Mouse (Mus musculus) hindbrain, embryonic 14.5 days (tissue): Measurements from ENCODE around the gene Anks6. TPM values are rescaled to one million over a fixed set of nuclear protein-coding genes. Genes with fewer than 3 reads are reported as not detected.

Experiments used
- ATAC-seq: fragments of 200-750 bp; cut with Nextera tagmentation; 2 replicates; pipeline ENCODE4 v1.8.0; 2017; ENCODE audit warnings: moderate number of reproducible peaks, mild to moderate bottlenecking, moderate TSS enrichment, moderate library complexity; ENCODE audit not compliant: low FRiP score
- DNase-seq: peaks from one replicate; pipeline ENCODE4 v3.0.0-alpha.2; 2015; ENCODE audit warnings: low spot score
- H3K27ac ChIP-seq: fragments of 300-500 bp; sonication (generic); 2 replicates; pipeline ENCODE4 v1.5.1; 2014; ENCODE audit warnings: mild to moderate bottlenecking, moderate library complexity
- H3K27me3 ChIP-seq: fragments of 300-500 bp; sonication (generic); 2 replicates; pipeline ENCODE4 v1.6.1; 2014; ENCODE audit warnings: mild to moderate bottlenecking, low read length, mixed read lengths; ENCODE audit not compliant: control insufficient read depth, insufficient read depth
- H3K36me3 ChIP-seq: fragments of 300-500 bp; sonication (generic); replicated peaks from 2 replicates; pipeline ENCODE4 v1.6.1; 2014; ENCODE audit not compliant: control insufficient read depth, insufficient read depth
- H3K4me1 ChIP-seq: fragments of 300-500 bp; sonication (generic); replicated peaks from 2 replicates; pipeline ENCODE4 v1.6.1; 2014; ENCODE audit warnings: antibody characterized with exemption, low read length, mixed read lengths; ENCODE audit not compliant: control insufficient read depth, insufficient read depth
- H3K4me2 ChIP-seq: fragments of 300-500 bp; sonication (generic); replicated peaks from 2 replicates; pipeline ENCODE4 v1.6.1; 2014; ENCODE audit warnings: mild to moderate bottlenecking, moderate library complexity
- H3K4me3 ChIP-seq: fragments of 300-500 bp; sonication (generic); replicated peaks from 2 replicates; pipeline ENCODE4 v1.5.1; 2014; ENCODE audit warnings: mild to moderate bottlenecking, low read length
- H3K9ac ChIP-seq: fragments of 300-500 bp; sonication (generic); 2 replicates; pipeline ENCODE4 v1.6.1; 2014
- H3K9me3 ChIP-seq: fragments of 300-500 bp; sonication (generic); 2 replicates; pipeline ENCODE4 v1.6.1; 2016; ENCODE audit warnings: low read length; ENCODE audit not compliant: control insufficient read depth
- WGBS: fragments of 180-500 bp; shearing (Covaris S2); extraction: QIAGEN DNeasy Blood & Tissue Kit; methylation state at CpG from one replicate; pipeline ENCODE4 v1.1.7; 2014; 5-methylcytosine and 5-hydroxymethylcytosine counted together
- polyA plus RNA-seq: library from polyadenylated mRNA; unstranded; fragments of >200 nt; fragmentation: Nextera tagmentation; extraction: Ambion mirVana; gene quantifications from 2 replicates; pipeline ENCODE4 v1.2.1, GENCODE M21; 2014

The Anks6 gene
- polyA plus RNA-seq, 1 experiment from 2014 or later = 4.8 TPM

GRCm38 (mm10) chr4:47000626-47001395 lies 56.4 kb downstream of the Anks6 start:
- Histone ChIP-seq H3K9me3 (no peaks in the 10 kb centered on the region), H3K27ac (no peak overlapping the region), H3K4me3 (no peak overlapping the region), H3K4me2 (no peak overlapping the region), H3K27me3 (no peaks in the 10 kb centered on the region), H3K9ac (no peak overlapping the region), H3K36me3 (no peaks in the 10 kb centered on the region), H3K4me1 (no peaks in the 10 kb centered on the region)
- DNase-seq (no peak), ATAC-seq (no peak)
- 83% methylated on average over 8 of the region's 8 CpGs for WGBS

GRCm38 (mm10) chr4:46997969-46998368 lies 59.3 kb downstream of the Anks6 start:
- Histone ChIP-seq H3K27me3 (peaks cover 17% of the 10 kb centered on the region), H3K4me3 (no peak overlapping the region), H3K9ac (no peak overlapping the region), H3K4me1 (no peaks in the 10 kb centered on the region), H3K4me2 (no peak overlapping the region), H3K9me3 (no peaks in the 10 kb centered on the region), H3K27ac (no peak overlapping the region), H3K36me3 (no peaks in the 10 kb centered on the region)
- no peak for ATAC-seq
- no peak for DNase-seq
- WGBS = 74% methylated on average over 2 of the region's 2 CpGs

DNA sequence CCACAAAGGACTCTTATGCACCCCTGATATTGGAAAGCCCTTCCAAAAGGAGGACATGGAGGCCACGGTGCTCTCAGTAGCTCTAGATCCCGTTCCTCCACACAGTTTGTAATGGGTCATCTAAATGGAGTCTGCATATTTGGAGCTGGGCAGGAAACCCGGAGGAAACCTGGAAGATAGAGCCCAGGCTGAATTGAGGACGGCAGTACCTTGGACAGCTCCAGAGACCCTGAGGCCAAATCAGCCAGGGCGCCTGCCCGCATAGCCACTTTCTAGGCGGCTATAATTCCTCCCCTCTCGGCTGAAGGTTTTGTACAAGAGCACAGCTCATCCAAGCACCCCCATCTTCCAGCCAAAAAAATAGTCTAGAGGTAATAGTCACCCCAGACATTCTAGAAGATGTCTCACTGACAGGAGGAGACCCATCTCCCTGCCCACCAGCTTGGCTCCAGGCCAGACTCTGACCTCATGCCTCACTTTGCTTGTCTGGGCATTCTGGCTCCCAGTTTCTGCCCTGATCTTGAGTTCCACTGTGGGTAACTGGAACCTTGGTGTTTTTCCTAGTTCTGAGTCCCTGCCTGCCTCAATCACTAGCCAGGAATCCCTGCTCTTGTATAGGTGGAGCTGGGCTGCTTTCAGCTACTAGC lies 64.3 kb downstream of the Anks6 start:
- Histone ChIP-seq H3K36me3 (no peaks in the 10 kb centered on the region), H3K27me3 (peaks cover 32% of the 10 kb centered on the region), H3K9me3 (no peaks in the 10 kb centered on the region), H3K4me3 (peak overlapping the region; percentile 57; the same call in 1 of the 2 replicates), H3K4me1 (peaks cover 25% of the 10 kb centered on the region; the same call in 1 of the 2 replicates), H3K9ac (peak overlapping the region; percentile 80), H3K4me2 (peak overlapping the region; percentile 70), H3K27ac (no peak overlapping the region)
- 6% methylated on average over 8 of the region's 8 CpGs for WGBS
- DNase-seq (peak; percentile 46), ATAC-seq (no peak)

- H3K9me3 ChIP-seq = no peaks in the 10 kb centered on the region
- peaks cover 32% of the 10 kb centered on the region for H3K27me3 ChIP-seq
- peak overlapping the region; percentile 91 for H3K27ac ChIP-seq
- peak overlapping the region; percentile 80 for H3K9ac ChIP-seq
- ATAC-seq (no peak; the same call in none of the 2 replicates), DNase-seq (peak; percentile 40)
- no peaks in the 10 kb centered on the region for H3K36me3 ChIP-seq
- peak overlapping the region; percentile 57 for H3K4me3 ChIP-seq
- 0% methylated on average over 20 of the region's 31 CpGs for WGBS
- peak overlapping the region; percentile 70 for H3K4me2 ChIP-seq
- peaks cover 25% of the 10 kb centered on the region; the same call in 1 of the 2 replicates for H3K4me1 ChIP-seq
These were observed 65.3 kb downstream of the Anks6 start for GRCm38 (mm10) chr4:46991959-46992316.

DNA sequence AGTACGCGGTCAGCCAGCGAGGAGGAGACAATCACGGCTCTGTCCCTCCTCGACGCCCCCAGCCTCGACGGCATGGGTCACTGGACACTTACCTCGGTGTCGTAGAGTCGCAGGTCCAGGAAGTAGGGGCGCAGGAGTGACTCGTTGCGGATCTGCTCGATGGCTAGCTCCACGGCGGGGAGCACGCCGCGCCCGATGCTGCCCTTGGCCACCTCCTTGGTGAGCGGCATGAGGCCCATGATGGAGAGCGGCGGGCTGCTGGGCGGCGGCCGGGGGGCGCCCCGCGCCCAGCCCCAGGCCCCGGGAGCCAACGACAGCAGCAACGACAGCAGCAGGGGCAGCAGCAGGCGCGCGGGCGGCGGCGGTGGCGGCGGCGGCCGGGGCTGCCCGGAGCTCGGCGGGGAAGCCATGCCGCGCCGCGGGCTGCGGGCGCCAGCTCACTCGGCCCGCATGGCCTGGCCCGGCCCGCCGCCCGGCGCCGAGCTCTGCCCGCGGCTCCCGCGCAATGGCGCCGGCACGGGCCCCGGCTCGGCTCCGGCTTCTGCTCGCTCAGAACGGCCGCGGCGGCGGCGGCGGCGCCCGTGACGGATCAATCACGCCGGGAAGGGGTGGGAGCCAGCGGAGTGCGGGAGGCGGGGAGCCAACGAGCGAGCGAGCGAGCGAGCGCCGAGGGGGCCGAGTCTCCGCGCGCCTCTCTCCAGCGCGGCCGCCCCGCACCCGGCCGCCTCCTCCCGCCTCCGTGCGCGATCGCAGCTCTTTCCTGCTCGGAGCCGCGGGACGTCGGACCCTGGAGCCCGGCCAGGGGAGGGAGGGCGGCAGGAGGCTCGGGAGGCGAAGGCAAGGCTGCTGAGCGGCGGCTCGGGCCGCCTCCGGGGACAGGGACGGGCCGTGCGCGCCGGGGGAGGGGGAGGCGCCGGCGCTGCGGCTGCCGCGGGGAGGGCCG lies 65.9 kb downstream of the Anks6 start, which contains the start of gene Gabbr2:
TSS of gene Gabbr2 (minus strand) at position 858 of the 943 bp plus-strand sequence.
- Histone ChIP-seq H3K27me3 (peaks cover 32% of the 10 kb centered on the region), H3K9ac (peak within 1 kb of the TSS; percentile 80), H3K4me2 (peak within 1 kb of the TSS; percentile 70), H3K27ac (peak within 1 kb of the TSS; percentile 91), H3K4me1 (peaks cover 25% of the 10 kb centered on the region; the same call in 1 of the 2 replicates), H3K9me3 (no peaks in the 10 kb centered on the region), H3K4me3 (peak within 1 kb of the TSS; percentile 57), H3K36me3 (no peaks in the 10 kb centered on the region)
- ATAC-seq (peak; percentile 79), DNase-seq (peak; percentile 65)
- WGBS = under 1% methylated on average over 57 of the region's 134 CpGs

DNA sequence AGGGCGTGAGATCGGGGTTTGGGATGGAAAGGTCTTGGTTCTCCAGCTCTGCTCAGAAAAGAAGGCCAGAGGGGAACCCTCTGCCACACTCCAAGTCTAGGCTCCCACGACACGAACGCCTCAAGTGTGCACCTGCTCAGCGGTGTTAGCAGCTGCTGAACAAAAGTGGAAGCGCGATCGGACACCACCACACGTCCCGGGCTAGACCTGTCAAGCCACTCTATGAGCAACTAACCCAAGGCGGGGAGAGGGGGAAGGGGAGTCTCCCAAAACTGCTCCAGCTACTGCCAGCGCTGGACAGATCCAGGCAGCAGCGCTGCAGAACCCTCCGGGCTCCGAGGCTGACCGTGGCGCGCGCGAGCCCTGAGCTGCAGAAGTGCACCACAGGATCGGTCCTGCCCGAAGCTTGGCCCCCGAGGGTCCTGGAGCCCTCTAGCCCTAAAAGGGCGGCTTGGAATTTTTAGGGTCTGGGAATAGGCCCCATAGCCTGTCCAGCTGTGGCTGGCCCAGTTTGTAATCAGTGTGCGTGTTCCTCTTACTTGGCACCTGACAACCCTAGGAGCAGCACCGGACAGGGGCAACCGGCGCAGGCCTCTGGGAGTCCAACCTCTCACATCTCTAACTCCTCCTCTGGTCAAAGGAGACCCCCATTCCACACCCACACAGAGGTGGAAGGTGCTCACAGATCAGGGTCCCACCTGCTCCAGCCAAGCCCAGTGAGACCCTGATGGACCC lies 66.8 kb downstream of the Anks6 start:
- H3K36me3 ChIP-seq = no peaks in the 10 kb centered on the region
- ATAC-seq (peak; percentile 9), DNase-seq (no peak)
- WGBS = 2% methylated on average over 29 of the region's 29 CpGs
- peaks cover 32% of the 10 kb centered on the region for H3K27me3 ChIP-seq
- peak overlapping the region; percentile 91 for H3K27ac ChIP-seq
- H3K4me3 ChIP-seq = peak overlapping the region; percentile 57
- H3K9ac ChIP-seq = peak overlapping the region; percentile 80
- no peaks in the 10 kb centered on the region for H3K9me3 ChIP-seq
- H3K4me2 ChIP-seq = peak overlapping the region; percentile 70
- peaks cover 25% of the 10 kb centered on the region; the same call in 1 of the 2 replicates for H3K4me1 ChIP-seq

DNA sequence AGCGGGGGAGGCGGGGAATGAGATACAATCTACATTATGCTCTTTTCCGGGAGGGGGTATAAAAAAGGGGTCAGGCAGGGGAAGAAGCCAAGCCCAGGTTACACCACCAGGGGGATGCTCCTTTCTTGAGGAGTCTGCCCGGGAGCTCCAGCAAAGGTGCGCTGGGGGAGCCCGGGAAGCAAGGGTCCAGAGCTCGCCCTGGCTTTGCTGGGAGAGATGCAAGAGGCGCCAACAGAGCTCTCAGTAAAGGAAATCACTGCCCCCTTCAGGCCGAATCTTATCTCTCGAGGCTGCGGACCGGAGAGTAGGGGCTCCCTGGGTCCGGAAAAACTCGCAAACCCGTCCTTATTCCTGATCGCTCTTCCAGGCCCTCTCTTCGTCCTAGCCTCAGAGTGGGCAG lies 67.4 kb downstream of the Anks6 start:
- peak overlapping the region; percentile 70 for H3K4me2 ChIP-seq
- H3K27ac ChIP-seq = peak overlapping the region; percentile 91
- no peaks in the 10 kb centered on the region for H3K36me3 ChIP-seq
- peak; percentile 84 for DNase-seq
- peak overlapping the region; percentile 80 for H3K9ac ChIP-seq
- H3K4me1 ChIP-seq = peaks cover 25% of the 10 kb centered on the region; the same call in 1 of the 2 replicates
- H3K4me3 ChIP-seq = peak overlapping the region; percentile 57
- WGBS = 3% methylated on average over 17 of the region's 17 CpGs
- no peaks in the 10 kb centered on the region for H3K9me3 ChIP-seq
- H3K27me3 ChIP-seq = peaks cover 32% of the 10 kb centered on the region
- peak; percentile 56 for ATAC-seq

- H3K4me2 ChIP-seq = peak overlapping the region; percentile 70
- peak overlapping the region; percentile 57; the same call in 1 of the 2 replicates for H3K4me3 ChIP-seq
- peaks cover 24% of the 10 kb centered on the region for H3K27me3 ChIP-seq
- ATAC-seq (no peak), DNase-seq (no peak)
- WGBS = 64% methylated on average over 4 of the region's 4 CpGs
- H3K27ac ChIP-seq = 0 out of 2 replicates have a peak overlapping the region, but pooled peaks have one; percentile 91
- H3K9me3 ChIP-seq = no peaks in the 10 kb centered on the region
- H3K9ac ChIP-seq = no peak overlapping the region; the same call in 1 of the 2 replicates
- H3K4me1 ChIP-seq = peaks cover 25% of the 10 kb centered on the region; the same call in 1 of the 2 replicates
- H3K36me3 ChIP-seq = no peaks in the 10 kb centered on the region
These were observed 68.4 kb downstream of the Anks6 start for GRCm38 (mm10) chr4:46988824-46989223.
